Mouse (Mus musculus): Measurements from ENCODE around the gene Acp4.
"Not testable (repeated sequence)": the region's sequence is repeated elsewhere in the genome, so short reads cannot be mapped to it uniquely, and the experiment has no call there.

The Acp4 gene

DNA sequence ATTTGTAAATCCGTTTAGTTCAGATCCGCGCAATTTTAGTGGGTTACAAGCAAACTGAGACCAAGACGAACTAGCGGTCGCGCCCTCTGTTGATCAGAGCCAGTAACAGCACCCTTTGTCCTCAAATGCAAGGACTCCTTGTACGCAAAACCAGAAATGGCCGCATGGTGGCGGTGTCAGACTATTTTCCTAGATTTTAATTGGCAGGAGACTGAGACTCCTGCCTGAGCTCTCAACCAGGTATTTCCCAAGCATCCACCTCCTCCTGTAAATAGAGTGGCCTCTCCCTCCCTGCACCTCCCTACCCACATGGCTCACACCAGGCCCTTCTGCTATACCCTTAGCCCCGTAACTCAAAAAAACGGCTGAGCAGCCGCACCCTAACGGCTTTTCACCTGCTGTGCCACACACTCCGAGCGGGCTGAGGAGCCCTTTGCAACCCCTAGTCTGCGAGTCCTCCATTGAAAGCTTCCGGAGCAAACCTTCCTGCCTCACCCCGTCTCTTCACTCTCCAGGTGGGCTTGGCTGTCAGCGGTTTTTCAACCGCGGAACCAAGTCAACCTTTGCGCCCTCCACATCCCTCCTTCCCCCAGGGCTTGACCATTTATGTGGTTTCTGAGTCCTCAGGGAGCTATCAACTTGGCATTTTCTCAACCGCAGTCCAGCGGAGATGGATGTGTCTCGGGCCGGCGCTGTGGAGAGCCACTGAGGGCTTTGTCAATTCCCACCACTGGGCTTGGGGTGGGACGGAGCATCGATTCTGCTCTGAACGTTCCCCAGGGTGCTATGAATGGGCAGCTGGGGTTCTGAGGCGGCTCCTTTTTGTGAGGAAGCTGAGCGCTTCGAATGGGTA lies 5.8 kb upstream of the Acp4 start:
- DNase-seq (ENCODE audit: low spot score), result peak; percentile 85

DNA sequence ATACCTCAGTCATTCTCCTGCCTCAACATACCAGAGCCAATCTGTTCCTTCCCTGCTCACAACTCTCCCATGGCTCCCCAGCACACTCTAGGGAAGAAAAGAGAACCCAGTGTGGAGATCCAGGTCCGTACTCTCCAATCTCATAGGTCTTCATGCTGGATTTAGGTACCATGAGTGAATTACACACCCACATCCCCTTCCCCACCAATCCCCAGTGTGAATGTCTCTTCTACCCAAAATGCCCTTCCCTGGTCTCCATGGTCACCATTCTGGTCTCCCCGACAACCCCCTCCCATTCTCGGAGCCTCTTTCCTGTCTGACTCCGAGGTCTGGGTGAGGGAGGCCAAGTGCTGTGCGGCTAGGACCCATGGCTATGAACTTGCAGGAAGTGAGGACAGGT lies 4.0 kb upstream of the Acp4 start, which contains the start of gene Gm15517:
TSS of gene Gm15517 (plus strand) at position 301 of the 400 bp plus-strand sequence.
- DNase-seq (ENCODE audit: low spot score), result no peak

DNA sequence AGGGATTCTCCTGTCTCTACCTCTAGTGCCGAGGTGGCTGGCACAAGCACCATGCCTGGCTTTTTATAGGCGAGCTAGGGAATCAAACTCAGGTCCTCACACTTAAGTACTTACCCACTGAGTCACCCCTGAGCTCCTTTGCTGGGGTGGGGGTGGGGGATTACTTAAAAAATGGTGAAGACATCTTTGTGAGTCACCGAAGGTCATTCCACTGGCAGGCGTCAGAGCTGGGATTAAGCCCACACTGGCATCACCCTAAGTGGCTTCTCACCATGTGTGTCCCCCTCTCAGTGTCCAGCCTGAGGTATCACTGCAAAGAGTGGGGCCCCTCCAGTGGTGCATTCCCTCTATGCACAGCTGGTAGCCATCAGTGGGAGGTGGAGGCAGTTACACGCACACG lies 3.2 kb upstream of the Acp4 start:
- no peak for DNase-seq (ENCODE audit: low spot score)

DNA sequence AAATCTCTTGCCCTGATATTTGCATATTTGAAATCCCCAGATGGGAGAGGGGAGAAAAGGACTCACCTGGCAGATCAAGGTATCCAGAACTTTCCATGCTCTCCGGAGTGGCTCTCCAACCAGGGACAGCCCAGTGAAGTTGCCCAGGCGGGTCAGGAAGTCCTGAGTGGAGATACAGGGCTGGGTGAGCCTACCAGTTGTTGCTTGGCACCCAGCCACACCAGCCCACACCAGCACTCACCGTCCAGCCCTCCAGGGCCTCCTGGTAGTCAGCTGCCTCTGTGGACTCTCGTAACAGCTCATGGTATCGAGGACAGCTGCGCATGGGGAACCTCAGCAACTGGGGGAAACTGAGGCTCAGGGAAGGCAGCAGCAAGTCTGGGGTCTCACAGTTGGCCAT lies 2.2 kb downstream of the Acp4 start:
- DNase-seq (ENCODE audit: low spot score), result no peak

DNA sequence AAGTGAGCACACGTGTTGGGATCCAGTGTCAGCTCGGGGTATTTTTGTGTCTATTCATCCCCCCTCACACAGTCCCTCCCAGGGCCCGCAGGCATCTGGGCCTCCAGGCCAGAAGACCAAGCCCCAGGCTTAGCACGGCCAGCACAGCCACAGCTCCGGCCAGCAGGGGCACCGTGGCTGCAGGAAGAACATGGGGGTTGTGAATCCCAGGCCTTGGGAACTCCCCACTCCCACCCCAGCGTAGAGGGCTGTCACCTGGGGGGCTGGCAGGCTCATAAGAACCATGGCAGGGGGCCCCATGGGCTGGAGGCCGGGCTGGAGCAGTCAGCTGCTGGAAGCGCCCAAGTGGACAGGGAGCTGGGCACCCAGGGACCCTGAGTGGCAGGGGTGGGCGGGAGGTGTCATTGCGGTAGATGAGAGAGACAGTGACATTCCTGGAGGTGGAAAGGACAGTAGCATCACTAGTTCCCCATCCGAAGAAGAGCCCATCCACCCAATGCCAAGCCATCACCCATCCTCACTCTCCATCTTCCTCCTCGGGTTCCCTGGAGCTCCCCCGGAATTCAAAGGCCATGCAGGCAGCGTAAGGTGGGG lies 4.1 kb downstream of the Acp4 start:
- no peak for DNase-seq (ENCODE audit: low spot score)

DNA sequence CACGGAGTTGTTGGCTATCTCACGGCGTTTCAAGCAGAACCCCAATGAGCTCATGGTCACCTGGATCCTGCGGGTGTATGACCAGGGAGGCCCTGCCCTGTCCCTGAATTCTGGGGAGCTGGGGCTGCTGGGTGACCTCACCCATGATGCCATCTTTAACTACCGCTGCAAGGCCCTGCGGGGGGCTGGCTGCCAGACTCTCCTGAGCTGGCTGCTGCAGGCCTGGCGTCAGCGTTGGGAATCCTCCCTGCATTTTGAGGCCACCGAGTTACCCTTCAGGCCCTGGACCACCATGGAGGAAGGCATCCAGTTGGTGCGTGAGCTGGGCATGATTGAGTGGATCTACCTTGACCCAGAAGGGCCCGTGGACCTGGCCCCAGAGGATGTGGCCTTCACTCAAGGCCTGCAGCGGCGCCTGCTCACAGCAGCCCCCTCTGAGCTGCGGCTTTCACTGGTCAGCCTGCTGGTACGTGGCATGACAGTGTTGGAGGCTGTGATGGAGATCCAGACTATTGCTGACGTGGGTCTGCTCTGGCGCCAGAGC lies 6.4 kb downstream of the Acp4 start:
- DNase-seq (ENCODE audit: low spot score), result not testable (repeated sequence)

DNA sequence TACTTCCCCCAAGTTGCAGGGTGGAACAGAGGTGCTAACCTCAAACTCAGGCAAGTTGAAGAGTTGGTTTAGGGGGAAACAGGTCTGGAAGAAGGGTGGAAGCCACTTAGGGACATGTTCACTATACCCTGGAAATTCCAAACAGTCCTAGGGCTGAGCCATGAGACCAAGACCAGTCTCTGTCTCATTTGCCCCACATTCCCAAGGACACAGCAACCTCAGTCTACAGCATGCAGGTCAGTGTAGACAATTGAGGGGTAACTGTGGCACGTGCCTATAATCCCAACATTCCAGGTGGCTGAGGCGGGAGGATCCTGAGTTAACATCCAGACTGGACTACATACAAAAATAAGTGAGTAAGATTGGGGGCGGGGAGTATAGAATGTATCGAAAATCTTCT lies 7.9 kb downstream of the Acp4 start:
- no peak for DNase-seq (ENCODE audit: low spot score)

DNA sequence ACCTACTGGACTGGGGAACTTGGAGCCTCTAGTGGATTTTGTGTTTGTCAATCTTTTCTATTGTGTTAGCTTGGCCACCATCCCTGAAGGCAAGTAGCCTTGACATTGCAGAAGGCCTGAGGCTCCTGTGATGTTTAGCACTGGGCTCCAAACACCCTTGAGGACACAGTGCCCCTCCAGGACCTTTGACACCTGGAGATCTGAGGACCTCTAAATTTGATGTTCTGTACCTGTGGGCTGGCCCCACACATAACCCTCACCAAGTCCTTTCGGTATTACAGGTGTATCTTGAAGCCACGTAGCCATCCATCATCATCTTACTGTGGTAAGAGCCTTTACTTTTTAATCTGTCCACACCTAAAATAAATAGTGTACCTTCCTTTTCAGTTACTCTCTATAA lies 9.2 kb downstream of the Acp4 start:
- no peak for DNase-seq (ENCODE audit: low spot score)

DNA sequence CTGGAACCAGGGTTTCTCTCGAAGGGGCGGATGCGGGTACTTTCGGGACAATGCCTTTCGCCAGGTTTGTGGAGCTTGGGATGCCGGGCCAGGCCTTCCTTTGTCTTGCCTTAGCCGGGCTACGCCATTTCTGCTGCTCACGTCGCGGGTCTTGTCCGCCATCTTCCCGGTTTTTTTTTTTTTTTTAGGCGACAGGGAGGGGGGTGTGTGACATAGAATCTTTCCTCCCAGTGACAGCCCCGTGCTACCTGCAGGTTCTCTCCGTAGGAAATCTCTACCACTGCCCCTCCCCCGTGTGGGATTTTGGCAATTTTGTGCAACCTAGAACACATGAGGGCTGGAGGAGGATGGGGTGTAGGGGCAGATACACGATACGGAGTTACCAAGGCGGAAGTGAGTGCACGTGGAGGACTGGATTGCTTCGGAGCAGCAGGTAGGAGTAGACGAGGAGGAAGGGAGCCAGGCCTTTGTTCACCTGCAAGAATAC lies 10.2 kb downstream of the Acp4 start:
- peak; percentile 59 for DNase-seq (ENCODE audit: low spot score)

DNA sequence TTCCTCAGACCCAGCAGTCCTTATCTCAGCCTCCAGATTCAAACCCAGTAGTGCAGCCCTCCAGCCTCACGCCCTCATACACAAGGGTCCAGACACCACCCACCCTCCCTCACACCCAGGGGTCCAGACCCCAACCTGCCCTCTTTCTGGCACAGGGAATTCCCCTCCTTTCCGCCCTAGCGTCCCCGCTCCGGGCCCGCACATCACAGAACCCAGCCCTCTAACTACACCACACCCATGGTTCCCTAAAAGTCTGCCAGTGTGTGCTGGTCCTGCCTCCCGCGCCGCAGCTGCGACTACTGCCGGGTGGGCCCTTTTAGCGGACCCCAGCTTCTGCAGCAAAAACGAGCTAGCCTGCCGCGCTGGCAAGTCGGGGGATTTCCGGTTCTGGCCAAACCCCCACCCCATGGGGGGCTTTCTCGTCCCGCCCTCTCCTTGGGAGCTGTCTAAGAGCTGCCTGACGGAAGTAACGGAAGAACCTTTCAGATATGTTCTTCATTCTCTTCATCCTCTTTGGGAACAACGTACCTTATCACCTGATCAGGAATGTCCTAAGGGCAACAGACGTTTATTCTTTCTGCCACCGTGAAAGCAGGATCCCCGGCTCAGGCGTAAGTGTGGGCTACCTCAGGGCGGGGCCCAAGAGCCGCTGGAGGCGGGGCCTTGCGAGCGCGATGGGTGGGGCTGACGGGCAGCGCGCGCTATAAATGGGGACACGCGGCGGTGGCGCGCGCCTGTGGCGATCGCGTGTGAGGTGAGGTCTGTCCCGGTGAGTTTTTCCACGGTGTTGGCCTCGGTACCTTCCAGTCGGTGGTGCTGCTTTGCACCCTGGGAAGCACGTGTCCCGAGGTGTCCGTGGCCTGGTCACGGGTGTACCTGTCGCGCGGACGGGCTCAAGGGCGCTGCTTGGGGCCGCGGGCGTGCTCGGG lies 10.9 kb downstream of the Acp4 start, which contains the start of the genes 1700028J19Rik and 2410002F23Rik:
TSS of gene 1700028J19Rik (minus strand) at position 641 of the 929 bp plus-strand sequence.
TSS of gene 2410002F23Rik (plus strand) at position 668 of the 929 bp plus-strand sequence.
- DNase-seq (ENCODE audit: low spot score), result peak; percentile 88

DNA sequence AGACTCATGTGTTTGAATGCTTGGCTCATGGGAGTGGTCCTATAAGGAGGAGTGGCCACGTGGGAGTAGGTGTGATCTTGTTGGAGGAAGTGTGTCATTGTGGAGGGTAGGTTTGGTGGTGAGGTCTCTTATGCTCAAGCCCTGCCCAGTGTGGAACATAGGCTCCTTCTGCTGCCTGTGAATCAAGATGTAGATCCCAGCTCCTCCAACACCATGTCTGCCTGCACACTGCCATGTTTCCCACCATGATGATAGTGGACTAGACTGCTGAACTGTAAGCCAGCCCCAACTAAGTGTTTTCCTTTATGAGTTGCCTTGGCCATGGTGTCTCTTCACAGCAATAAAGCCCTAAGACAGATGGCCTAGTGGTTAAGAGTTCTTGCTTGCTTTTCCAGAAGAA lies 13.1 kb downstream of the Acp4 start:
- DNase-seq (ENCODE audit: low spot score), result no peak

DNA sequence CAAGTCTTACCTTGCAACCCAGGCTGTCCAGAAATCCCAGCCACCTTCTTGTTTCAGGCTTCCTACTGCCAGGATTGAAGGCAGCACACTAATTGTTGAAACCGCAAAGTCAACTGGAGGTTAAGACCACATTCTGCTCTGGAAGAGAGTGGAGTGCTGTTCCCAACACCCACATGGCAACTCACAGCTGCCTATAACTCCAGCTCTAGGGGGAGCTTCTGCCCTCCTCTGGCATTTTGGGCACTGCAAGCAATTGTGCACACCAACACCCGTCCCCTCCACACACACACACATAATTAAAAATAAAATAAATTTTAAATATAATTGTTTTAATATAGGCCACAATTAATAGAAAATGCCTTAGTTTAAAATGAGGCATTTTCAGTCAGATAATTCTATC lies 16.0 kb downstream of the Acp4 start:
- DNase-seq (ENCODE audit: low spot score), result no peak

DNA sequence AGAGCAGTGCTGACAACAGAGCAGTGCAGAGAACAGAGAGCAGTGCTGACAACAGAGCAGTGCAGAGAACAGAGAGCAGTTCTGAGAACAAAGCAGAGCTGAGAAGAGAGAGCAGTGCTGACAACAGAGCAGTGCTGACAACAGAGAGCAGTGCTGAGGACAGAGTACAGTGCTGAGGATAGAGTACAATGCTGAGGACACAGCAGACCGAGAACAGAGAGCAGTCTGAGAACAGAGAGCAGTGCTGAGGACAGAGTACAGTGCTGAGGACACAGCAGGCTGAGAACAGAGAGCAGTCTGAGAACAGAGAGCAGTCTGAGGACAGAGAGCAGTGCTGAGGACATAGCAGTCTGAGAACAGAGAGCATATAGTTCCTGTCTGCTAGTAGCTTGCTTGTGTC lies 16.5 kb downstream of the Acp4 start:
- no peak for DNase-seq (ENCODE audit: low spot score)

DNA sequence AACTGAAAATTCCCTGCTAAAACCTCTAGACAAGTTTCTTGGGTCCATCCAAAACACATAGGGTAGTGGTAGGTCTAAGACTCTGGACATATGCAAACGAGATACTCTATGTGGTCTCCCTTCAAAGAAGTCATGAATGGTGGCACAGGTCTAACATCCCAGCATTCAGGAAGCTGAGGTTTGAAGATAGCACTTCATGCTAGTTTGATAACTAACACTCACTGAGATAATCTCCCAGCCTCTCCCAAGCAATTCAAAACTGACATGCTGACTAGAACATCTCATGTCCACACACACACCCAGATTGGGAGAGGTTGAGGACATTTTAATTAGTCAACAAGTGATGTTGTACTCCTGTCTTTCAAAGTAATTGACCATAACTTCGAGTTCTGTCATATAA lies 17.3 kb downstream of the Acp4 start:
- no peak for DNase-seq (ENCODE audit: low spot score)

DNA sequence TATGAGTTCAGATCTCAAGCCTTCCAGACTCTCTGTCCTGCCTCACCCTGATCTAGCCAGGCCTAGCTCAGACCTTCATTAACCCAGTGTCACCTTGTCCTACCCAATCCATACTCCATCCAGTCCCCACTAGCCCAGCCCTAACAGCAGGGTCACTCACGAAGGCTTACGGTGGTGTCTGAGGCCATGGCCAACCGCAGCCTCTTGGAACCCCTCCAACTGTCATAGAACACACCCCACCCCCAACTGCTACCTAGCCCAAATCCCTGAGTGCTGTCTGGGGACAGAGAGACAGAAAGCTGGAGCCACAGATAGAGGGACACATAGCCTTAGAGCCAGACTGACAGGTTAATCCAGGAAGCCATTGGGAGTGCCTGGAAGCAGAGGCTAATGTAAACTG lies 21.3 kb downstream of the Acp4 start, which contains the start of gene Gm36864:
TSS of gene Gm36864 (plus strand) at position 269 of the 400 bp plus-strand sequence.
- DNase-seq (ENCODE audit: low spot score), result no peak

DNA sequence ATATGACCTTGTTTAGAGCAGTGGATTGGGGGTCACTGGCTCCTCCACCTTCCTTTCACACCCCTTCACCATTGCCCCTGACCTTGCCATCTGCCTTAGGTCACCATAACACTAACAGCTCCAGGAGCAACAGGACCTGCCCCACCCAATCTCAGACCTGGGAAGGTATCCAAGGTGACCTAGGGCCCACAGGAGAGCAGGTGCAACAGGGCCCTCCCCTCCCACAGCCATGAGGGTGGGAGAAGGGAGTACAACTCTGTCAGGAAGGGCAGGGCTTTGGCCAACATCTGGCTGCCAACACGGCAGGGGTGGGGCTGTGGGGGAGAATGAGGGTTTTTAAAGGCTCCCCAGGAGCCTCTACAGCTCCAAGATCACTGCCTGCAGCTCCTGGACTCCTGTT lies 32.1 kb downstream of the Acp4 start, which contains the start of gene Klk1:
TSS of gene Klk1 (plus strand) at position 285 of the 400 bp plus-strand sequence.
- DNase-seq (ENCODE audit: low spot score), result no peak

DNA sequence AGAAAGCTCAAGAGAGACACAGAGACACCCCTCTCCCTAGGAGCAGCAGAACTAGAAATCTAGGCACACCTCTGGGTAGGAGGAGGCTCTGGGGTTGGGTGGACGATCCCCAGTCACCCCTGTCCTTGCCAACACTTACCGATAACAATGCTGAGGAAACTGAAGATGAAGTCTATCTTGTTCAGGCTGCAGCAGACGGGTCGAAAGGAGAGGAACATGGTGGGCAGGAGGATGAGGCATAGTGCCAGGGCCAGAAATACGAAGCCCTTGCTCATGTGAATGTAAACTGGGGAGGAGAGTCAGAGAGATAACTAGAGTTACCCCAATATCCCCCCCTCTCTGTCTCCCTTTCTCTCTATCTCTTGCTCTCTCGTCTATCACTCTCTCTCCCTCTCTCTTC lies 34.8 kb downstream of the Acp4 start:
- DNase-seq (ENCODE audit: low spot score), result not testable (repeated sequence)

DNA sequence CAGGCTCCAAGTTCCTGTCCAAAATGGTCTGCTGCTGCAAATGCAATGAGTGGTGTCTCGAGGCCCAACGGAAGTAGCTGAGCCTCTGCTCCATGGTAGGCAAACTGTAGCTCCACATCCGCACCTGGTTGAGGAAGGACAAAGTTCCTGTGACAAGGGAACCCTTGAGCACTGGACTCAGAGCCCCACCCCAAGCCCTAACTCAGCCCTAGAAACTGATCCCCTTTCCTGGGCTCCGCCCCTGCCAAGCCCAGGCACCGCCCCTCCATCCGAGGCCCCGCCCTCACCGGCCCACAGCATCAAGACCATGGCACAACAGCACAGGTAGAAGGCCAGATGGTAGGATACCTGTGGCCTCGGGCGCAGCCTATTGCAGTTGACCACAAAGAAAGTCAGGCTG lies 35.6 kb downstream of the Acp4 start:
- DNase-seq (ENCODE audit: low spot score), result not testable (repeated sequence)

DNA sequence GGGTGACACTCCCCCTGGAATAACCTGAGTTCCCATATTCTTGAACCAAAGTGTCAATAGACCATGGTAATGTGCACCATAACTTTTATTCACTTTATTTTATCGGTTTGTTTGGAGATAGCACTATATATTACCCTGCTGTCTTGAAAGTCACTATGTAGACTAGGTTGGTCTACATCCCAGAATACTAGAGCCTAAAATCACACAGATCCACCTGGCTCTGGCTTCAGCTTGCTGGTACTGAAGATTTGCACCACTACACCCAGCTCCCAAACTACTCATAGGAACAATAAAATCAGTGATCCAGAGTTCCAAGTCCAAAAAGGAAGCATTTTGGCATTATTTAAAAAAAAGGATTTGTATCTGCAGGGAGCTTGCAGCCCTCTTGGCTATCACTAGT lies 41.5 kb downstream of the Acp4 start, which contains the start of gene Klk1b5:
TSS of gene Klk1b5 (plus strand) at position 301 of the 400 bp plus-strand sequence.
- DNase-seq (ENCODE audit: low spot score), result no peak

DNA sequence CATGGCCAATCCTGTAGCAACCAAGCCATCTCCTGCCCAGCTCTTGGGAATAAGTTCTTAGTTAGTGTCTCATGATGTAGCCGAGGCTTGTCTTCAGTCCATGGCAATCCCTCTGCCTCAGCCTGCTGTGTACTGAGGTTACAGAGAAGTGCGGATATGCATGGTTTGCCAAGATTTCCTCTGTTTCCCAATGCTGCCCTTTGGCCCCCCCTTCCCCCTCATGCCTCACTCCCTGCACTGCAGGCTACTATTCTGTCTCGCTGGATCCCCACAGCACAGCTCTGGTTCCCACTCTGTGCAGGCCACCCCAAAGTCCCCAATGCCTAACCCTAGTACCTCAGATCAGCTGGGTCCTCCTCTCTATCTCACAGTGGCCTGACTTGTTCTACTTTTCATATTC lies 48.9 kb downstream of the Acp4 start:
- DNase-seq (ENCODE audit: low spot score), result no peak

DNA sequence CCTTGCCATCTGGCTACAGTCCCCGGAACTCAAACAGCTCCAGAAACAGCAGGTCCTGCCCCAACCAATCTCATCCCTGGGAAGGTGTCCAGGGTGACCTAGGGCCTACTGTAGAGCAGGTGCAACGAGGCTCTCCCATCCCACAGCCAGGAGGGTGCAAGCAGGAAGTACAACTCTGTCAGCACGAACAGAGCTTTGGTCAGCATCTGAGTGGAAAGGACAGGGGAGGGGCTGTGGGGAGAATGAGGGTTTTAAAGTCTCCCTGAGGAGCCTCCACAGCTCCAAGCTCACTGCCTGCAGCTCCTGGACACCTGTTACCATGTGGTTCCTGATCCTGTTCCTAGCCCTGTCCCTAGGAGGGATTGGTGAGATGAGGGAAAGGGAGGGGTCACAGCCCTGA lies 50.0 kb downstream of the Acp4 start, which contains the start of gene Klk1b4:
TSS of gene Klk1b4 (plus strand) at position 301 of the 400 bp plus-strand sequence.
- DNase-seq (ENCODE audit: low spot score), result not testable (repeated sequence)

All from T-cell, adult 2 months (primary cell).